Mouse (Mus musculus) cerebellum, adult 2 months (tissue): ENCODE results near the gene Nup210. TPM values are rescaled to one million over a fixed set of nuclear protein-coding genes. Genes with fewer than 3 reads are reported as not detected.
A peak's percentile ranks its signal among the peaks of the same experiment; 100 is the strongest.

Experiments
- DNase-seq, 2 experiments: peaks; one replicate each; pipeline ENCODE4 v3.0.0; 2021
- H3K27ac ChIP-seq: fragments of 200-500 bp; 2 replicates; pipeline ENCODE4 v1.5.1; 2012; ENCODE audit warnings: low read length, control low read depth, inconsistent platforms; ENCODE audit not compliant: insufficient read depth
- H3K27me3 ChIP-seq: fragments of 200-500 bp; 2 replicates; pipeline ENCODE4 v1.6.1; 2012; ENCODE audit warnings: inconsistent platforms, mild to moderate bottlenecking, low read length, moderate library complexity; ENCODE audit not compliant: control insufficient read depth, insufficient read depth
- H3K4me1 ChIP-seq: fragments of 200-500 bp; 2 replicates; pipeline ENCODE4 v1.6.1; 2011; ENCODE audit warnings: low read length; ENCODE audit not compliant: control insufficient read depth, insufficient read depth
- H3K4me3 ChIP-seq: fragments of 200-500 bp; replicated peaks from 2 replicates; pipeline ENCODE3; 2011; ENCODE audit warnings: mild to moderate bottlenecking, low read depth, low read length, control low read depth; ENCODE audit not compliant: insufficient read depth
- CTCF ChIP-seq: fragments of 200-500 bp; IDR thresholded peaks from 2 replicates; pipeline ENCODE4 v1.5.1; 2011; ENCODE audit warnings: low read depth, mild to moderate bottlenecking, control low read depth, low read length, moderate library complexity, borderline replicate concordance; ENCODE audit not compliant: insufficient read depth
- POLR2A ChIP-seq: fragments of 200-500 bp; IDR thresholded peaks from 2 replicates; pipeline ENCODE4 v1.6.1; 2011; ENCODE audit warnings: low read length, control low read depth, borderline replicate concordance; ENCODE audit not compliant: insufficient read depth
- WGBS: fragments of 180-500 bp; shearing (Covaris S2); methylation state at CpG from one replicate; pipeline ENCODE4 v1.1.7; 2018; 5-methylcytosine and 5-hydroxymethylcytosine counted together
- polyA plus RNA-seq: library from polyadenylated mRNA; depleted of rRNA; stranded (reverse); fragments of >200 nt; gene quantifications from 2 replicates; pipeline ENCODE4 v1.2.3, GENCODE M21; 2012

The Nup210 gene
- polyA plus RNA-seq, 1 experiment: 16.8 TPM

- no peaks in the 10 kb centered on the region for H3K27me3 ChIP-seq
- no peak for TF ChIP-seq POLR2A
- TF ChIP-seq CTCF: no peak
Observed at GRCm38 (mm10) chr6:91004157-91004556, 112.5 kb downstream of the Nup210 start.

DNA sequence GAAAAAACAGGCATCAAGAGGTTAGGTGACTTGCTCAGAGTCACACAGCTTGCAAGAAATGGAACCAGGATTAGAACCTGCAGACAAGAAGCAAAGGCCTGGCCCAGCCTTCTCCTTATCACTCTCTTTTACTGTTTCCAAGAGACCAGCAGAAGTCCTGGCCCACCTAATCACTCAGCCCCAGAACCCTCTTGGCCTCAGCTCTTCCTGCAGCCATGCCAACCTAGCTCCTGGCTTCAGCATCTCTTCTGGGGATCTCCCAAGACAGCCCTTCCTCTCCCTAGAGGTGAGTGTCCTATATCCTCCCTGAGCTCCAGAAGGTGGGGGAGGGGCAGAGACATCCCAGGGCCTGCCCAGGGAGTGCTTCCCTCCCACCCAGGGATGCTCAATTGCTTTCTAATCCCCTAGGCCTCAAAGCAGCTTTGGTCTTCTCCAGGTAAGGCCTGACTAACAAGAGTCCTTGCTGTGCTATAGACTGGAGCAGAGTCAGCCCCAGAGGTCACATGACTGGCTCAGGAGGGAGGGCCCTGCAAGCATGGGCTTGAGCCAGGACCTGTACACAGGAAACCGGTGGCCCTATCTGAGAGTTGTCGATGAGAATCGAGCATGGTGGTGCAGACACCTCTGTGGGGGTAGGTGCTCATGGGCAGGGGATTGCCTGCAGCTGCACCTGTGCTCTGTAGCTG is 113.2 kb downstream of the Nup210 start:
- peaks cover 8% of the 10 kb centered on the region; the same call in 1 of the 2 replicates for H3K4me1 ChIP-seq
- H3K27me3 ChIP-seq: no peaks in the 10 kb centered on the region
- no peak for DNase-seq
- no peak for TF ChIP-seq CTCF
- no peak for TF ChIP-seq POLR2A
- no peak overlapping the region for H3K27ac ChIP-seq
- WGBS: 20% methylated on average over 3 of the region's 3 CpGs
- no peak overlapping the region for H3K4me3 ChIP-seq

More at GRCm38 (mm10) chr6:91004157-91004556, 112.5 kb downstream of the Nup210 start:
- Histone ChIP-seq H3K4me3 (no peak overlapping the region), H3K27ac (no peak overlapping the region), H3K4me1 (peaks cover 8% of the 10 kb centered on the region; the same call in 1 of the 2 replicates)
- 97% methylated on average over 2 of the region's 2 CpGs for whole genome bisulfite sequencing
- no peak for DNase-seq

DNA sequence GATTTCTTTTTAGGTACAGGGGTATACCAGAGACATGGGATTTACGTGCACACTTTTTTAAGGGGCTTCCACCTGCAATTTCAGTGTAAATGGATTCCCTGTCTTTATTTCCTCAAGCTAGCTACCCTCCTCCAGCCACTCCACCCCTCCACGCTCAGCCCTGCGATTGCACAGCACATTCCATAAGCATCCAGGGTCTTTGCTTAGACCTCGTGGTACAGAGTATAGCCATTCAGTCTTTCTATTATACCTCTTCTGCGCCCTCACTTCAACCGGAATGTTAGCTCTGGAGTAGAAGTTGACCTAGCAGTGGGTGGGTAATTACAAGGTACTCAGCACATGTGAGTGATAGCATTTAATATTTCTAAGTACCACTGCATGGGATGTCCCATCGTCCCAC is 115.1 kb downstream of the Nup210 start:
- WGBS: 72% methylated on average over 7 of the region's 7 CpGs
- Histone ChIP-seq H3K4me1 (peaks cover 8% of the 10 kb centered on the region; the same call in 1 of the 2 replicates), H3K4me3 (no peak overlapping the region), H3K27me3 (no peaks in the 10 kb centered on the region), H3K27ac (no peak overlapping the region; the same call in 1 of the 2 replicates)
- DNase-seq: no peak
- TF ChIP-seq POLR2A: no peak
- TF ChIP-seq CTCF: no peak

- 36% methylated on average over 15 of the region's 15 CpGs for WGBS
- DNase-seq: peak in 1 of 2 experiments; percentile 26
- Histone ChIP-seq H3K4me1 (peaks cover 8% of the 10 kb centered on the region; the same call in 1 of the 2 replicates), H3K27ac (peak overlapping the region; percentile 59; the same call in 1 of the 2 replicates), H3K27me3 (no peaks in the 10 kb centered on the region), H3K4me3 (no peak overlapping the region)
- TF ChIP-seq POLR2A: no peak
- TF ChIP-seq CTCF: no peak
Observed at GRCm38 (mm10) chr6:91000819-91001525, 115.7 kb downstream of the Nup210 start.

DNA sequence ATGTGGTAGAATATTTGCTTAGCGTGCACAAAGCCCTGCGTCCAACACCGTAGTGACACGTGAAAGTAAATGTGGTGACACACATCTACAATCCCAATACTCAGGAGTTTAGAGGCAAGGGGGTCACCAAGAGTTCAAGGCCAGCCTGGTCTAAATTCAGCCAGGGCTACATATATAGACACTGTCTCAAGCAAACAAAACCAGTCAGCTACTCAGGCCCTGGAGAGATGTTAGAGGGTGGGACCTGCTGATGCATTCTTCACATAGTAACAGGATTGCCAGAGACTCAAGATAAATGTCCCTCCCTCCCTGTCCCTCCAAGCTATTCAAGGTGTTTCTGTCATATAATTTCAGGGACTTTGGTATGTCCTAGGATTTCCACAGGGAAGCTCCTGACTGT is 117.5 kb downstream of the Nup210 start:
- no peaks in the 10 kb centered on the region for H3K27me3 ChIP-seq
- WGBS: 96% methylated on average over 4 of the region's 4 CpGs
- H3K4me3 ChIP-seq: no peak overlapping the region
- no peak overlapping the region for H3K27ac ChIP-seq
- no peak for DNase-seq
- no peak for TF ChIP-seq CTCF
- no peak for TF ChIP-seq POLR2A
- peaks cover 8% of the 10 kb centered on the region; the same call in 1 of the 2 replicates for H3K4me1 ChIP-seq

DNA sequence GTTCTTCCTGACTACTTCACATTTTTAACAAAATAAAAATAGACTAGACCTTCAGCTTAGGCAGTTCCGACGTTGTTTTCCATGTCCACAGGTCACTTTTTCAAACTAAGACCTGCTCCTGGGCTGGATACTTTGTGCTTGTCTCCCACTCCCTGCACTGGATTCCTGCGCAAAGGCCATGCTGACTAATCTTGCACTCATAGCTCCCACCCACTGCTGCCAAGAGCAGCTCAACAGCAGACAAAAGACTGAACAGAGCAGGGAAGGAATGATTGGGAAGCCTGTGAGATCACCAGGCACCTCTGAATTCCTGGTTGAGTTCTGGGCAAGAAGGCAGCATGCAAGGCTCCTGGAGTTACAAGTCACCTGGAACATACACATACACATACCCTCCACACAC is 119.6 kb downstream of the Nup210 start:
- DNase-seq: no peak
- H3K4me3 ChIP-seq: no peak overlapping the region

GRCm38 (mm10) chr6:90996181-90996580 is 120.4 kb downstream of the Nup210 start:
- no peak overlapping the region for H3K4me3 ChIP-seq
- no peak overlapping the region for H3K27ac ChIP-seq
- 90% methylated on average over 2 of the region's 2 CpGs for WGBS
- TF ChIP-seq CTCF: no peak
- no peak for TF ChIP-seq POLR2A
- H3K27me3 ChIP-seq: no peaks in the 10 kb centered on the region
- peaks cover 2% of the 10 kb centered on the region; the same call in 1 of the 2 replicates for H3K4me1 ChIP-seq
- DNase-seq: no peak

More for the DNA sequence above, 119.6 kb downstream of the Nup210 start:
- WGBS: 95% methylated on average over 3 of the region's 3 CpGs
- Histone ChIP-seq H3K27me3 (no peaks in the 10 kb centered on the region), H3K4me1 (peaks cover 3% of the 10 kb centered on the region; the same call in 1 of the 2 replicates), H3K27ac (no peak overlapping the region)
- TF ChIP-seq CTCF (no peak), POLR2A (no peak)
